Mouse (Mus musculus) hindbrain, embryonic 16.5 days (tissue): ENCODE results near the gene Eef1e1. TPM values are rescaled to one million over a fixed set of nuclear protein-coding genes. Genes with fewer than 3 reads are reported as not detected.
"Not testable (repeated sequence)": the region's sequence is repeated elsewhere in the genome, so short reads cannot be mapped to it uniquely, and the experiment has no call there.

Experiments
- ATAC-seq: fragments of 200-750 bp; cut with Nextera tagmentation; 2 replicates; pipeline ENCODE4 v1.8.0; 2017; ENCODE audit warnings: moderate TSS enrichment, moderate library complexity
- H3K27ac ChIP-seq: fragments of 300-500 bp; sonication (generic); 2 replicates; pipeline ENCODE4 v1.5.1; 2014; ENCODE audit warnings: low read depth, mild to moderate bottlenecking, control low read depth, low read length, moderate library complexity
- H3K27me3 ChIP-seq: fragments of 300-500 bp; sonication (generic); replicated peaks from 2 replicates; pipeline ENCODE4 v1.6.1; 2014; ENCODE audit warnings: low read length; ENCODE audit not compliant: control insufficient read depth, insufficient read depth
- H3K36me3 ChIP-seq: fragments of 300-500 bp; sonication (generic); 2 replicates; pipeline ENCODE4 v1.6.1; 2014; ENCODE audit warnings: mild to moderate bottlenecking, low read length, moderate library complexity, mixed read lengths; ENCODE audit not compliant: control insufficient read depth, insufficient read depth
- H3K4me1 ChIP-seq: fragments of 300-500 bp; sonication (generic); 2 replicates; pipeline ENCODE4 v1.6.1; 2014; ENCODE audit warnings: low read depth, low read length; ENCODE audit not compliant: control insufficient read depth, insufficient read depth
- H3K4me2 ChIP-seq: fragments of 300-500 bp; sonication (generic); 2 replicates; pipeline ENCODE4 v1.6.1; 2014; ENCODE audit warnings: mild to moderate bottlenecking, low read length, control low read depth, moderate library complexity
- H3K4me3 ChIP-seq: fragments of 300-500 bp; sonication (generic); 2 replicates; pipeline ENCODE4 v1.5.1; 2014; ENCODE audit warnings: mild to moderate bottlenecking, low read length, control low read depth, moderate library complexity
- H3K9ac ChIP-seq: fragments of 300-500 bp; sonication (generic); 2 replicates; pipeline ENCODE4 v1.6.1; 2014; ENCODE audit warnings: low read depth, mild to moderate bottlenecking, control low read depth, low read length, moderate library complexity
- H3K9me3 ChIP-seq: fragments of 300-500 bp; sonication (generic); 2 replicates; pipeline ENCODE4 v1.6.1; 2014; ENCODE audit warnings: mild to moderate bottlenecking, low read length, moderate library complexity; ENCODE audit not compliant: control insufficient read depth
- WGBS: fragments of 180-500 bp; shearing (Covaris S2); extraction: QIAGEN DNeasy Blood & Tissue Kit; methylation state at CpG from one replicate; pipeline ENCODE4 v1.1.7; 2014; 5-methylcytosine and 5-hydroxymethylcytosine counted together
- polyA plus RNA-seq: library from polyadenylated mRNA; unstranded; fragments of >200 nt; fragmentation: Nextera tagmentation; extraction: Ambion mirVana; gene quantifications from 2 replicates; pipeline ENCODE4 v1.2.1, GENCODE M21; 2015

Eef1e1 gene
- 101 and 108 TPM in 2 replicates for polyA plus RNA-seq

- H3K9me3 ChIP-seq = no peaks in the 10 kb centered on the region
- H3K4me1 ChIP-seq = peaks cover 9% of the 10 kb centered on the region
- WGBS = under 1% methylated on average over 58 of the region's 59 CpGs
- peak within 1 kb of the TSS; percentile 87 for H3K4me3 ChIP-seq
- H3K9ac ChIP-seq = peak within 1 kb of the TSS; percentile 79
- peak within 1 kb of the TSS; percentile 90 for H3K4me2 ChIP-seq
- ATAC-seq = peak; percentile 99
- no peaks in the 10 kb centered on the region for H3K27me3 ChIP-seq
- H3K27ac ChIP-seq = peak within 1 kb of the TSS; percentile 80
- H3K36me3 ChIP-seq = peaks cover 17% of the 10 kb centered on the region
Observed at GRCm38 (mm10) chr13:38658528-38659280, at the start of gene Eef1e1. Gene Eef1e1 (minus strand): TSS chr13:38659058.

- no peak for ATAC-seq
- Histone ChIP-seq H3K4me1 (no peaks in the 10 kb centered on the region), H3K36me3 (no peaks in the 10 kb centered on the region), H3K9me3 (no peaks in the 10 kb centered on the region), H3K9ac (no peak overlapping the region), H3K4me2 (no peak overlapping the region), H3K27me3 (no peaks in the 10 kb centered on the region), H3K27ac (no peak overlapping the region), H3K4me3 (no peak overlapping the region)
- 87% methylated on average over 6 of the region's 6 CpGs for WGBS
Observed at GRCm38 (mm10) chr13:38690845-38691244, 32.0 kb upstream of the Eef1e1 start.

- Histone ChIP-seq H3K4me1 (no peaks in the 10 kb centered on the region), H3K36me3 (no peaks in the 10 kb centered on the region), H3K4me2 (no peak overlapping the region), H3K27ac (no peak overlapping the region), H3K9ac (no peak overlapping the region), H3K27me3 (no peaks in the 10 kb centered on the region), H3K4me3 (no peak overlapping the region), H3K9me3 (no peaks in the 10 kb centered on the region)
- WGBS = 65% methylated on average over 3 of the region's 3 CpGs
- peak; percentile 67 for ATAC-seq
Observed at GRCm38 (mm10) chr13:38690028-38690427, 31.2 kb upstream of the Eef1e1 start.

- ATAC-seq = no peak
- 91% methylated on average over 11 of the region's 11 CpGs for WGBS
- no peak overlapping the region for H3K4me2 ChIP-seq
- no peaks in the 10 kb centered on the region for H3K4me1 ChIP-seq
- H3K27ac ChIP-seq = no peak overlapping the region
- H3K27me3 ChIP-seq = no peaks in the 10 kb centered on the region
- H3K36me3 ChIP-seq = no peaks in the 10 kb centered on the region
- H3K9me3 ChIP-seq = no peaks in the 10 kb centered on the region
- no peak overlapping the region for H3K9ac ChIP-seq
- H3K4me3 ChIP-seq = no peak overlapping the region
Observed at GRCm38 (mm10) chr13:38688761-38689160, 29.9 kb upstream of the Eef1e1 start.

GRCm38 (mm10) chr13:38672336-38672735 lies 13.5 kb upstream of the Eef1e1 start:
- no peak for ATAC-seq
- Histone ChIP-seq H3K27me3 (no peaks in the 10 kb centered on the region), H3K4me3 (no peak overlapping the region), H3K9me3 (no peaks in the 10 kb centered on the region), H3K36me3 (no peaks in the 10 kb centered on the region), H3K4me1 (no peaks in the 10 kb centered on the region), H3K9ac (no peak overlapping the region), H3K4me2 (no peak overlapping the region), H3K27ac (no peak overlapping the region)
- 71% methylated on average over 9 of the region's 9 CpGs for WGBS

- H3K4me2 ChIP-seq, H3K27ac ChIP-seq, H3K9me3 ChIP-seq, ATAC-seq, H3K36me3 ChIP-seq, H3K27me3 ChIP-seq, H3K4me1 ChIP-seq, H3K4me3 ChIP-seq, H3K9ac ChIP-seq: not testable (repeated sequence)
- 85% methylated on average over 6 of the region's 6 CpGs for WGBS
Observed at GRCm38 (mm10) chr13:38671451-38671850, 12.6 kb upstream of the Eef1e1 start.

GRCm38 (mm10) chr13:38670051-38670450 lies 11.2 kb upstream of the Eef1e1 start:
- peak; percentile 74; the same call in 1 of the 2 replicates for ATAC-seq
- no peak overlapping the region for H3K4me2 ChIP-seq
- H3K9ac ChIP-seq = no peak overlapping the region
- H3K9me3 ChIP-seq = no peaks in the 10 kb centered on the region
- H3K36me3 ChIP-seq = no peaks in the 10 kb centered on the region
- no peak overlapping the region for H3K27ac ChIP-seq
- no peaks in the 10 kb centered on the region for H3K27me3 ChIP-seq
- H3K4me1 ChIP-seq = no peaks in the 10 kb centered on the region
- H3K4me3 ChIP-seq = no peak overlapping the region

GRCm38 (mm10) chr13:38668514-38668913 lies 9.7 kb upstream of the Eef1e1 start:
- Histone ChIP-seq H3K27ac (no peak overlapping the region), H3K4me2 (no peak overlapping the region), H3K4me1 (no peaks in the 10 kb centered on the region), H3K27me3 (no peaks in the 10 kb centered on the region), H3K36me3 (no peaks in the 10 kb centered on the region), H3K9me3 (no peaks in the 10 kb centered on the region), H3K4me3 (no peak overlapping the region), H3K9ac (no peak overlapping the region)
- ATAC-seq = no peak
- 40% methylated on average over 2 of the region's 2 CpGs for WGBS

GRCm38 (mm10) chr13:38664753-38665152 lies 5.9 kb upstream of the Eef1e1 start:
- Histone ChIP-seq H3K9ac (no peak overlapping the region), H3K4me2 (no peak overlapping the region), H3K4me1 (no peaks in the 10 kb centered on the region), H3K9me3 (no peaks in the 10 kb centered on the region), H3K27me3 (no peaks in the 10 kb centered on the region), H3K4me3 (no peak overlapping the region), H3K27ac (no peak overlapping the region), H3K36me3 (no peaks in the 10 kb centered on the region)
- 76% methylated on average over 1 of the region's 1 CpGs for WGBS
- no peak for ATAC-seq
